Mouse (Mus musculus): ENCODE results near the gene Skida1. TPM values are rescaled to one million over a fixed set of nuclear protein-coding genes. Genes with fewer than 3 reads are reported as not detected.

Gene Skida1
- total and polyA plus RNA-seq, 2 experiments from 2014 or later, result 4.4 to 14.1 TPM

GRCm38 (mm10) chr2:18033166-18034108 lies 15.4 kb downstream of the Skida1 start:
- Histone ChIP-seq H3K4me2 (ENCODE audit: low read depth, low read length) (no peak overlapping the region), H3K4me3 (ENCODE audit: low read length) (no peak overlapping the region), H3K9me3 (ENCODE audit: low read length) (no peaks in the 10 kb centered on the region), H3K27ac (no peak overlapping the region), H3K27me3 (ENCODE audit: insufficient read depth, low read length) (no peaks in the 10 kb centered on the region), H3K4me1 (ENCODE audit: insufficient read depth, low read length) (peaks cover 11% of the 10 kb centered on the region), H3K9ac (replicated peaks; ENCODE audit: low read length) (no peak overlapping the region), H3K36me3 (ENCODE audit: insufficient read depth, low read length) (no peaks in the 10 kb centered on the region)
- ATAC-seq, result no peak
- no peak for TF ChIP-seq CTCF (IDR thresholded peaks at IDR 0.05; ENCODE audit: low read depth)
- no peak for DNase-seq (ENCODE audit: low spot score)
- WGBS, result 58% methylated on average over 10 of the region's 10 CpGs

GRCm38 (mm10) chr2:18032538-18032895 lies 16.3 kb downstream of the Skida1 start:
- Histone ChIP-seq H3K27me3 (ENCODE audit: insufficient read depth, low read length) (no peaks in the 10 kb centered on the region), H3K9me3 (ENCODE audit: low read length) (no peaks in the 10 kb centered on the region), H3K36me3 (ENCODE audit: insufficient read depth, low read length) (no peaks in the 10 kb centered on the region), H3K9ac (replicated peaks; ENCODE audit: low read length) (no peak overlapping the region), H3K4me1 (ENCODE audit: insufficient read depth, low read length) (peaks cover 11% of the 10 kb centered on the region), H3K4me2 (ENCODE audit: low read depth, low read length) (no peak overlapping the region; the same call in 1 of the 2 replicates), H3K27ac (no peak overlapping the region), H3K4me3 (ENCODE audit: low read length) (no peak overlapping the region)
- DNase-seq (ENCODE audit: low spot score) (no peak), ATAC-seq (no peak)
- no peak for TF ChIP-seq CTCF (IDR thresholded peaks at IDR 0.05; ENCODE audit: low read depth)
- 59% methylated on average over 5 of the region's 5 CpGs for WGBS

- 9% methylated on average over 32 of the region's 34 CpGs for WGBS
- H3K4me1 ChIP-seq (ENCODE audit: insufficient read depth, low read length), result peaks cover 14% of the 10 kb centered on the region
- peak overlapping the region; percentile 63 for H3K9ac ChIP-seq (replicated peaks; ENCODE audit: low read length)
- H3K27ac ChIP-seq, result no peak overlapping the region
- H3K4me2 ChIP-seq (ENCODE audit: low read depth, low read length), result peak overlapping the region; percentile 94
- TF ChIP-seq CTCF (IDR thresholded peaks at IDR 0.05; ENCODE audit: low read depth), result no peak
- no peaks in the 10 kb centered on the region for H3K27me3 ChIP-seq (ENCODE audit: insufficient read depth, low read length)
- H3K9me3 ChIP-seq (ENCODE audit: low read length), result no peaks in the 10 kb centered on the region
- peak overlapping the region; percentile 41 for H3K4me3 ChIP-seq (ENCODE audit: low read length)
- peak; percentile 76 for DNase-seq (ENCODE audit: low spot score)
- ATAC-seq, result no peak
- H3K36me3 ChIP-seq (ENCODE audit: insufficient read depth, low read length), result no peaks in the 10 kb centered on the region
Measured at GRCm38 (mm10) chr2:18031831-18032537, 16.9 kb downstream of the Skida1 start.

GRCm38 (mm10) chr2:18031271-18031821 lies 17.5 kb downstream of the Skida1 start:
- Histone ChIP-seq H3K4me3 (ENCODE audit: low read length) (peak overlapping the region; percentile 41), H3K4me2 (ENCODE audit: low read depth, low read length) (peak overlapping the region; percentile 94), H3K36me3 (ENCODE audit: insufficient read depth, low read length) (no peaks in the 10 kb centered on the region), H3K9ac (replicated peaks; ENCODE audit: low read length) (peak overlapping the region; percentile 63), H3K27me3 (ENCODE audit: insufficient read depth, low read length) (no peaks in the 10 kb centered on the region), H3K27ac (no peak overlapping the region), H3K9me3 (ENCODE audit: low read length) (no peaks in the 10 kb centered on the region), H3K4me1 (ENCODE audit: insufficient read depth, low read length) (peaks cover 20% of the 10 kb centered on the region)
- no peak for TF ChIP-seq CTCF (IDR thresholded peaks at IDR 0.05; ENCODE audit: low read depth)
- WGBS, result 16% methylated on average over 26 of the region's 26 CpGs
- ATAC-seq (no peak), DNase-seq (ENCODE audit: low spot score) (peak; percentile 61)

- no peak overlapping the region for H3K9ac ChIP-seq (replicated peaks; ENCODE audit: low read length)
- no peak overlapping the region for H3K4me3 ChIP-seq (ENCODE audit: low read length)
- no peak for TF ChIP-seq CTCF (IDR thresholded peaks at IDR 0.05; ENCODE audit: low read depth)
- ATAC-seq, result no peak
- H3K27me3 ChIP-seq (ENCODE audit: insufficient read depth, low read length), result no peaks in the 10 kb centered on the region
- DNase-seq (ENCODE audit: low spot score), result peak; percentile 22
- peaks cover 27% of the 10 kb centered on the region for H3K4me1 ChIP-seq (ENCODE audit: insufficient read depth, low read length)
- H3K9me3 ChIP-seq (ENCODE audit: low read length), result no peaks in the 10 kb centered on the region
- no peak overlapping the region for H3K27ac ChIP-seq
- 0 out of 2 replicates have a peak overlapping the region, but pooled peaks have one; percentile 7 for H3K4me2 ChIP-seq (ENCODE audit: low read depth, low read length)
- 66% methylated on average over 8 of the region's 8 CpGs for WGBS
- no peaks in the 10 kb centered on the region for H3K36me3 ChIP-seq (ENCODE audit: insufficient read depth, low read length)
Measured at GRCm38 (mm10) chr2:18030581-18030980, 18.3 kb downstream of the Skida1 start.

- Histone ChIP-seq H3K27ac (no peak overlapping the region), H3K27me3 (ENCODE audit: insufficient read depth, low read length) (no peaks in the 10 kb centered on the region), H3K9ac (replicated peaks; ENCODE audit: low read length) (no peak overlapping the region), H3K4me3 (ENCODE audit: low read length) (no peak overlapping the region), H3K4me1 (ENCODE audit: insufficient read depth, low read length) (peaks cover 31% of the 10 kb centered on the region), H3K36me3 (ENCODE audit: insufficient read depth, low read length) (no peaks in the 10 kb centered on the region), H3K9me3 (ENCODE audit: low read length) (no peaks in the 10 kb centered on the region), H3K4me2 (ENCODE audit: low read depth, low read length) (no peak overlapping the region)
- TF ChIP-seq CTCF (IDR thresholded peaks at IDR 0.05; ENCODE audit: low read depth), result no peak
- 81% methylated on average over 7 of the region's 7 CpGs for WGBS
- DNase-seq (ENCODE audit: low spot score) (no peak), ATAC-seq (no peak)
Measured at GRCm38 (mm10) chr2:18029656-18030055, 19.2 kb downstream of the Skida1 start.
